Mouse (Mus musculus): ENCODE results near the gene Cdadc1.

Cdadc1 gene

DNA sequence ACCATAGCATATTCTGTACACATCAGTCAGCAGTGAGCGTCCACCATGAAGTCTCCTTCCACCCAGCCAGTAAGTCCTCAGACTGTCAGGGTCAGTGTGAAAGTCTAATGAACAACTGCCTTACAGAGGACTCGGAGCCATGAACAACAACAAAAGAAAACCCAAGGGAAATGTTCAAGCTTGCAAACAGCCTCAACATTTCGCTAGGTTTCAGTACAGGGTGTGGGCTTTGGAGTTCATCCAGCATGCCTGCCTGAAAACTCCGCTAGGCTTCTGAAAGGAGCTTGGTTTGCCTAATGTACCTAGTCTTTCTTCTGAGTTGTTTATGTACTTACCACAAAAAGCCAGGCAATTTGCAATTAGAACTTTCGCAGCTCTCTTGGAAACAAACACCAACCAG, 53.8 kb downstream of the Cdadc1 start:
- DNase-seq (ENCODE audit: low spot score in 2 of 2), result no peak

DNA sequence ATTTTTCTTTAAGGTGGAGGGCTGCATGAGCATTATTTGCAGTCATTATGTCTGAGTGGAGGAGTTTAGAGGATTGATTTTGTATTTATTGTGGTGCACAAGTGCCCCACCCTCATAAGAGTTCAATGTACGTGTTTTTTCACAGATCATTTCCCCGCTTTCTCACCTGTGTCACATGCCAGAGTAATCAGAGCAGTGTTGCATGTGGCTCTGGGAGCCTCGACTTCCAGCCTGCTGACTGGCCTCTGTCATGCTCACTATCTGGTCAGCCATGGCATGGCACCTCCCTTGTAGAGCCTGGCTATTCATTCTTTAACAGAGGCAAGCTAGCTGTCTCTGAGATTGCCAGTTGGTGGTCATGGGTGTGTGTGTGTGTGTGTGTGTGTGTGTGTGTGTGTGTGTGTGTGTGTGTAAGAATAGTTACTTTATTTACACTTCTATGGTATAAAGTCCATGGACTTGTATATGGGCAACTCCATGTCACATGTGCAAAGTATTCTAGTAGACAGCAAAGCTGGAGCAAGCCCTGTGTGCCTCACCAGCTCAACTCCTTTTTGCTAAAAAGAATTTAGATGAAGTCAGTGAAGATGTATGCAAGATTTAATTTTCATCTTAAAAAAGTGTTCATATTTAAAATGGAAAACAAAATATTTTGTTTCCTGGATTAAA, 54.5 kb downstream of the Cdadc1 start:
- no peak for DNase-seq (ENCODE audit: low spot score in 2 of 2)

DNA sequence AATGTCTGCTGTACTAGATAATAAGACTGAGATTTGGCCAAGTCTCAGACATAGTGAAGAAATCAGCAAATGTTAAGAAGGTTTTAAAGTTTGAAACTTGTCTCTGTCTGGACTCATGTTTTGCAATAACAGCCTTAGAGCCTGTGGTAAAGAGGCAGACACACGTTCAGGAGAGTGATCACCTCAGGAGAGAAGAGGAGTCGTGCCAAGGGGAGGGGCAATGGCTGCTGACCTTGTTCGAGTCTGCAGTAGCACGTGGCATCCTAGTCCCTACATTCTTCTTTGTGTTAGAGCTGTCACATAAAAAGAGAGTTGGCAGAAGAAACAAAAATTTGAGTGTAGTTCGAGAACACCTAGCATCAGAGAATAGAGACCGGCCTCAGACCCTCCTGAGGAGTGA, 57.0 kb downstream of the Cdadc1 start:
- no peak for DNase-seq (ENCODE audit: low spot score in 2 of 2)

DNA sequence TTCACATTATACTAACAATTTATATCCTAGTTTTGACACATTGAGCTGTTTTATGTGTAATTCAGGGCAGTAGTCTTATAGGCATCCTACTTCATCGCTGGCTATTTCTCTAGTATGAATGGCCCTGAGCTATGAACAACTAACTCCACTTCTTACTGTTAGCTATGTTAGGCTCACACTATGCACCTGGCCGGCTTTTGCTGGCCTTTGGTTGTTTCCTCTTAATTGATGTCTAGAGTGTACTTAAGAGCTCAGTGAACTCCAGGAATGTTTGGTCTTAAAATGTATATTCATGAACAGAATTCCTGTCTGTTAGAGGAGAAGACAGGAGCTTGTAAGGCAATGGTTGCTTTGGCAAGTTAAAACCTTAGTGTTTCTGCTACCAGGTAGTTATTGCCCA, 57.5 kb downstream of the Cdadc1 start:
- DNase-seq (ENCODE audit: low spot score in 2 of 2), result no peak

DNA sequence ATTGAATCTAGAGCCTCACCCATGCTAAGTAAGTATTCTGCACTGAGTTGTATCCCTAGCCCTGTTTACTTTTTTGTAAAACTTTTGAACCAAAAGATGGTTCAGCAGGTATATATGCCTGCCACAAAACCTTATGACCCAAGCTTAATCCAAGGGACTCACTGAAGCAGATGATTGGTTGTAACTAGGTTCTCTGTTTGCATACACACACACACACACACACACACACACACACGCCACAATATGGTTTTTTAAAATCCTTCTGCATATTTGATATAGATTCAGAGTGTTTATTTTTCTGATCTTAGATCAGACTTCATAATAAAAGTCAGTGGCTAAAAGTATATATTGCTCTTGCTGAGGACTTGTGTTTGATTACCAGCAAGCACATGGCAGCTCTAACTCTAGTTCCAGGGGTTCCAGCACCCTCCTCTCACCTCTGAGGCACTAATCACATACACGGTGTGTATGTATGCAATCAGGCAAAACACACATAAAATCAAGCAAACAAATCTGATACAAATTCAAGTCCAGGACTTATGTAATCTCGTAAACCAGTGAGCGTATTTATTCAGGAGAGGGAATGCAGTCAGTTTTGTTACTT, 59.8 kb downstream of the Cdadc1 start:
- no peak for DNase-seq (ENCODE audit: low spot score in 2 of 2)

DNA sequence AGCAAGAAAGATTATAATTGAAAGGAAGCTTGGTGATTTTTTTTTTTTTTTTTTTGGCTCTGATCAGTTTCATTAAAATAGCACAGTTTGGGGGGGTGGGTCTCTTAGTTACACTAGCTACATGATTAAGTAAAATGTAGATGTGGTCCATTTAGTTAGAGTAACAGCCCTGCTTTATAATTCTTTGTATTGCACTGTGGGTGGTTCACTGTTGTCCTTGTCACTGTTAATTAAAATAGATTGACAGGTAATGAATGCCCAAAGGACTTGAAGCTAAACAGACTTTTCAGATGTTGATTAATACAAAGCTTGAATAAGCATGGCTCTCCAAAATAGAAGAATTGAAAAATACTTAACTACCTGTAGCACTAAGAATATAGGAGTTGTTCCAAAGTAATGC, 63.9 kb downstream of the Cdadc1 start:
- no peak for DNase-seq (ENCODE audit: low spot score in 2 of 2)

DNA sequence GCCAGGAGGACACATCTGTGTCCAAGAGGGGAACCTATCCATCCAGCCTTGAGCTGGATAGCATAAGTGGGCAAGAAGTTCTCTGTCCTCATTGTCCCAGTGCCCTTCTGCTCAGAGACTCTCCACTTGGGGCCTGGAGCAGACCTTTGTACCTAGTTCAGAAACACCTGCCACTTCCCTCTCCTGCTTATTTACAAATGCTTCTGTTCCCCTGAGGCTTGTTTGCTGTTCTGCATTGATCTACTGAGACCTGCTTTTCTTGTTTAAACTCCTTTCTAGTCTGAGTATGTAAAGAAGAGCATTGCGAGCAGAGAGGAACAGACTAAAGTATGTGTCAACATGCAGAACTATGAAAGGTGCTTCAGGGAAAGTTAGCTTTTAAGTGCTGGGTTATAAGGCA, 64.8 kb downstream of the Cdadc1 start:
- no peak for DNase-seq (ENCODE audit: low spot score in 2 of 2)

DNA sequence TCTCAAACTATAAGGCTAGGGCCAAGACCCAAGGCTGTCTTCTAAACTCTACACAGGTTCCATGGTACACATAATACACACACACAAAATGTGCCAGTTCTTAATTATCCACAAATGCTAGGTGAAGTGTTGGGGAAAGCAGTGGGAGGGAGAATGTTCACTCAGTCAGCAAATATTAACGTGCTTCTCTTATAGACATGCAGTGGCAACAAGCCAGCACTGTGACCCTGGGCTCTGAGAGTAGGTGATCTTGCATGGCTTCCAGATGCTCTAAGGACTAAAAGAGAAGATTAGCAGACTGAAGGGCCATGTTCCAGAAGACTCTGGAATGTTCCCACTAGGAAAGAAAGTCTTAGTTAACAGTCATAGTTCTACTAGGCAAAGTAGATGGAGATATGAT, 67.0 kb downstream of the Cdadc1 start:
- DNase-seq (ENCODE audit: low spot score in 2 of 2), result no peak

DNA sequence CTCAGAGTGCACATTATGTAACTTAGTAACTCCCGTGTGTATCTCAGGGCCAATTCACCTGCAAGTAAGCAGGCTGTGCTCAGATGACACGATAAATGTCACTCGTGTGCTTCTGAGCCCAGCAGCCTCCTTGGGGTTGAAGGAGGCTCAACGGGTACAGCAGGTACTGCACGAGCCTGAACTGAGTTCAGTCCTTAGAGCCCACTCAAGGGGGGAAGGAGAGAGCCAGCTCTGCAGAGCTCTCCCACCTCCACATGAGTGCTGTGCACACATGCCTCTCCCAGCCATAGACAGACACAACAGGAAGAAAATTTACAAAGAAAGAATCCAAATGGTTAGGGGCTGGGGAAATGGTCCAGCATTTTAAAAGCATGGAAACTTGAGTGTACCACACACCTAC, 71.9 kb downstream of the Cdadc1 start:
- no peak for DNase-seq (ENCODE audit: low spot score in 2 of 2)

DNA sequence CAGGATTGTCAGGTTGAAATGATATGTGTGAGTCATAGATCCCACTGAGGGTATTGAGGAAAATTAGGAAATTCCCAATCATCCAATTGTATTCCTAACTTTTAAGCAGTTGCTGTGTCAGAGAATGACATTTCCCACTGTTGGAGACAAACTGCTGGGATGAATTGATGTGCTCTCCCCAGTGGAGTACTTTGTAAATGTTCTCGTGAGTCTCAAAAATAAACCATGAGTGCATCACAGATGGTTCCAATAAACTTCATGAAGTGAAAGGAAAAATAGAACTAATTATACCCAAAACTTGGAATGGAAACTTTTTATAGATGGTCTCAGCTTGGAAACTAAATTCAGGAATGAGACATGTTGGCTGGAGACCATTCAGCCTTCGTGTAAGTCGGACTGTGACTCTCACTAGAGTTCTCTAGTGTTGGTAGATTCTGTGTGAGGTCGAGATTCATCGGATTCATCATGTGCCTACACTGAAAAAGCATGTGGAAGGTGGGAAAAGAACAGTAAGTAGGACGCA, 83.8 kb downstream of the Cdadc1 start:
- no peak for DNase-seq (ENCODE audit: low spot score in 2 of 2)
